Mouse (Mus musculus): ENCODE results near the gene Gm7929.
"Not testable (repeated sequence)": the region's sequence is repeated elsewhere in the genome, so short reads cannot be mapped to it uniquely, and the experiment has no call there.

Gm7929 gene

DNA sequence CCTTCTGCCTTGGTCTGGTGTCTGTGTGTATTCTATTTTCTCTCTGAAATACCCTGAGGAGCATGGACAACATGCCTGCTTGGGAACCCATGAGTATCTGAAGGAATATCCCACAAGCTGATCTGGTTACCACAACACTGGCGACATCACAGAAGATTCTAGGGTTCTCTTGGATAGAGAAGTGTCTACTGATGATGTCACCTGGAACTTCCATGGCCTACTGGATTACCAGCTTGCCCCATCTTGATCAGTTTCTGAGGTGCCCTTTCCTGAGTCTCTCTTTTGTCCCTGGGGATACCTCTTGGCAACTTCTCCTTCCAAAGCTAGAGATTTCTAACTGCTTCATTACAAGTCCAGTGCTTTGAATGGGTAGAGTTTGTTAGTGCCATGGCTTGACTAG lies at the start of gene Gm7929:
Gene Gm7929, minus strand, starts transcription at position 101 of the 400 bp plus-strand sequence.
- DNase-seq (ENCODE audit: extremely low spot score, low spot score): not testable (repeated sequence)

DNA sequence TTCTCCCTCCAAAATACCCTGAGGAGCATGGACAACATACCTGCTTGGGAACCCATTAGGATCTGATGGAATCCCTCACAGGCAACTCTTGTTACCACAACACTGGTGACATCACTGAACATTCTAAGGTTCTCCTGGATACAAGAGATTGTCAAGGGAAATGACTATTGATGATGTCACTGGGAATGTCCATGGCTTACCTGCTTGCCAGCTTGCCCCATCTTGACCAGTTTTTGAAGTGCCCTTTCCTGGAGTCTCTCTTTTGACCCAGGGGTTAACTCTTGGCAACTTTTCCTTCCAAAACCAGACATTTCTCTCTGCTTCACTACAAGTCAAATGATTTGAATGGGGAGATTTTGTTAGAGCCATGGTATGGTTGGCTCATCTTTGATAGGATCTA lies 21.9 kb upstream of the Gm7929 start, which contains the start of gene Gm47189:
Gene Gm47189, minus strand, starts transcription at position 101 of the 400 bp plus-strand sequence.
- DNase-seq (ENCODE audit: extremely low spot score, low spot score): not testable (repeated sequence)

DNA sequence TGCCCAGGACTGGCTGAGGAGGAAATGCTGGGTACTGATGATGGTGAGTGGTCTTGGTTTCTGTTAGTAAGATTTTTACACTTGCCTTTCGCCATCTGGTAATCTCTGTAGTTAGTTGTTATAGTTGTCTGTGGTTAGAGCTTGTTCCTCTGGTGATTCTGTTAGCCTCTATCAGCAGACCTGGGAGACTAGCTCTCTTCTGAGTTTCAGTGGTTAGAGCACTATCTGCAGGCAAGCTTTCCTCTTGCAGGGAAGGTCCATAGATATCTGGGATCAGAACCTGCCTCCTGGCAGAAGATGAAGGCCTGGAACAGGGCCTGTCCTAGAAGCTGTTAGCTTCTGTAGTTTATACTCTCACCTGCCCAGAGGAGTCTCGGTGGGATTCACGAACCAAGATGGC lies 5.5 kb upstream of the Gm7929 start:
- DNase-seq (ENCODE audit: extremely low spot score, low spot score): not testable (repeated sequence)

DNA sequence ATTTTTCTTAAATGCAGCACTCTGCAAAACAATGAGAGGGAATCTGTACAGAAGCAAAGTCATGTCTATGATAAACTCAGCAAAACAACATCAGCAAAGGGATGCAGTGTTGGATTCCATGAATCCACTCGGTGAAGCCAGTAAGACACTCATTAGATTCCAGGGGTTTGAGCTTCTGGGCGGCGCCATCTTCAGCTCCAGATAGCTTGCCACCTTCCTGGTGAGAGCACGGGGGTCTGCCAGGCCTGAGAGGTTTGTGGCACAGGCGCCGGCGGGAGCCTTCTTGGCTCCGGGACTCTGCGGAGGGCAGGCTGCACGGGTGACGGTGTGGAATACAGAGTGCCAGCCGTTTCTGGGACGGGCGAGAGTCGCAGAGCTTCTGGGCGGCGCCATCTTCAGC lies 27.0 kb downstream of the Gm7929 start:
- not testable (repeated sequence) for DNase-seq (ENCODE audit: extremely low spot score, low spot score)

GRCm38 (mm10) chr14:41717180-41717579 lies 33.2 kb downstream of the Gm7929 start:
- not testable (repeated sequence) for DNase-seq (ENCODE audit: extremely low spot score, low spot score)

- not testable (repeated sequence) for DNase-seq (ENCODE audit: extremely low spot score, low spot score)
Measured at GRCm38 (mm10) chr14:41701785-41702184, 48.6 kb downstream of the Gm7929 start, which contains the start of gene Gm8068. Gm8068 (minus strand) TSS chr14:41701885.

All from neural tube, embryonic 10.5 days (tissue).